Mouse (Mus musculus) heart, postnatal 0 days (tissue): ENCODE data around the gene 9130019O22Rik.
A peak's percentile ranks its signal among the peaks of the same experiment; 100 is the strongest.

Experiments used
- CTCF ChIP-seq: IDR thresholded peaks from 2 replicates; pipeline ENCODE4 v1.5.1; 2016; ENCODE audit warnings: antibody characterized with exemption, control low read depth, low read depth
- EP300 ChIP-seq: IDR thresholded peaks from 2 replicates; pipeline ENCODE4 v1.6.1; 2016; ENCODE audit warnings: antibody characterized with exemption, low read depth

GRCm38 (mm10) chr7:127342332-127342731 is 44.6 kb downstream of the 9130019O22Rik start:
- TF ChIP-seq EP300 (no peak), CTCF (peak; percentile 33; the same call in 1 of the 2 replicates)
